Mouse (Mus musculus) limb, embryonic 11.5 days (tissue): Measurements from ENCODE around the gene Fam151b. TPM values are rescaled to one million over a fixed set of nuclear protein-coding genes. Genes with fewer than 3 reads are reported as not detected.

Source experiments
- ATAC-seq: fragments of 200-750 bp; cut with Nextera tagmentation; 2 replicates; pipeline ENCODE4 v1.8.0; 2017; ENCODE audit warnings: low read depth; ENCODE audit not compliant: insufficient number of reproducible peaks, low FRiP score, low TSS enrichment
- DNase-seq: peaks from one replicate; pipeline ENCODE4 v3.0.0-alpha.2; 2015; ENCODE audit warnings: low spot score
- H3K27ac ChIP-seq: fragments of 300-500 bp; sonication (generic); replicated peaks from 2 replicates; pipeline ENCODE4 v1.5.1; 2014; ENCODE audit warnings: low read depth, mild to moderate bottlenecking, low read length
- H3K27me3 ChIP-seq: fragments of 300-500 bp; sonication (generic); 2 replicates; pipeline ENCODE4 v1.6.1; 2014; ENCODE audit warnings: mild to moderate bottlenecking, low read length, mixed read lengths; ENCODE audit not compliant: control insufficient read depth, insufficient read depth
- H3K36me3 ChIP-seq: fragments of 300-500 bp; sonication (generic); 2 replicates; pipeline ENCODE4 v1.6.1; 2014; ENCODE audit warnings: mild to moderate bottlenecking, low read length, moderate library complexity, mixed read lengths; ENCODE audit not compliant: control insufficient read depth, insufficient read depth
- H3K4me1 ChIP-seq: fragments of 300-500 bp; sonication (generic); 2 replicates; pipeline ENCODE4 v1.6.1; 2014; ENCODE audit warnings: low read length, mixed read lengths; ENCODE audit not compliant: control insufficient read depth, insufficient read depth
- H3K4me2 ChIP-seq: fragments of 300-500 bp; sonication (generic); 2 replicates; pipeline ENCODE4 v1.6.1; 2014; ENCODE audit warnings: low read depth, mild to moderate bottlenecking, moderate library complexity; ENCODE audit not compliant: severe bottlenecking
- H3K4me3 ChIP-seq: fragments of 300-500 bp; sonication (generic); 2 replicates; pipeline ENCODE4 v1.5.1; 2014; ENCODE audit warnings: low read depth, low read length
- H3K9ac ChIP-seq: fragments of 300-500 bp; sonication (generic); 2 replicates; pipeline ENCODE4 v1.6.1; 2014; ENCODE audit warnings: mild to moderate bottlenecking, low read length
- H3K9me3 ChIP-seq: fragments of 300-500 bp; sonication (generic); 2 replicates; pipeline ENCODE4 v1.6.1; 2016; ENCODE audit warnings: low read length; ENCODE audit not compliant: control insufficient read depth
- whole genome bisulfite sequencing: fragments of 180-500 bp; shearing (Covaris S2); extraction: QIAGEN DNeasy Blood & Tissue Kit; methylation state at CpG from one replicate; pipeline ENCODE4 v1.1.7; 2014; 5-methylcytosine and 5-hydroxymethylcytosine counted together
- polyA plus RNA-seq: library from polyadenylated mRNA; unstranded; fragments of >200 nt; fragmentation: Nextera tagmentation; extraction: Ambion mirVana; gene quantifications from 2 replicates; pipeline ENCODE4 v1.2.1, GENCODE M21; 2014

Gene Fam151b
- polyA plus RNA-seq, 1 experiment from 2014 or later: 0.25 TPM

GRCm38 (mm10) chr13:92427351-92427855 is 56.4 kb downstream of the Fam151b start:
- ATAC-seq: no peak
- H3K36me3 ChIP-seq: no peaks in the 10 kb centered on the region
- peak overlapping the region; percentile 99; the same call in 1 of the 2 replicates for H3K4me2 ChIP-seq
- 0 out of 2 replicates have a peak, but pooled peaks cover 8% of the 10 kb centered on the region for H3K4me1 ChIP-seq
- H3K4me3 ChIP-seq: no peak overlapping the region
- DNase-seq: no peak
- no peak overlapping the region for H3K27ac ChIP-seq
- H3K9ac ChIP-seq: no peak overlapping the region
- H3K27me3 ChIP-seq: peaks cover 38% of the 10 kb centered on the region
- no peaks in the 10 kb centered on the region for H3K9me3 ChIP-seq
- WGBS: 46% methylated on average over 4 of the region's 4 CpGs

GRCm38 (mm10) chr13:92426294-92427051 is 57.3 kb downstream of the Fam151b start:
- under 1% methylated on average over 88 of the region's 92 CpGs for WGBS
- ATAC-seq (no peak; the same call in 1 of the 2 replicates), DNase-seq (peak; percentile 55)

DNA sequence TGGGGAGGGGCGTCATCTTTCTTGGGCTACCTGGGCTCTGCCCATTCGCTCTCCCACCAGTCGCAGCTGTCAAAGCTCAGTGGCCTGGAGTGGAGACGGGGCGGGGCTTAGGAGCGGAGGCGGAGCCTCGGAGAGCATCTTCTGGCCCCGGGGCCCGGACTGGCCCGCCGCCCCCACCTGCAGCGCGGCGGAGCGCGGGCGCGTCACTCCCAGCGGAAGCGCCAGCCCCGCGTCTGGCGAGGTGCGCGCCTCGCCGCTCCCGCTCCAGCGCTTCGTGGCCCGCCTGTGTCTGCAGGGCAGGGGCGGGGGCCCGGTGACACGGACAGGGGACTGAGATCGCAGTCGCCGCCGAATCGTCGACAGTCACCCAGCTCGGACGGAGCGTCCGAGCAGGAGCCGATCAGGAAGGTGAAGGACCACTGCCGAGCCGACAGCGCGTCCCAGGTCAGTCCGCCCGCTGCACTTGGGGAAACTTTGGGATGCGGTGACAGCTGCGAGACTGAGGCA is 58.0 kb downstream of the Fam151b start, which contains the start of gene Ankrd34b:
TSS of gene Ankrd34b (plus strand) at position 139 of the 507 bp plus-strand sequence.
- Histone ChIP-seq H3K9me3 (no peaks in the 10 kb centered on the region), H3K4me1 (0 out of 2 replicates have a peak, but pooled peaks cover 8% of the 10 kb centered on the region), H3K4me3 (peak within 1 kb of the TSS; percentile 47), H3K27ac (no peak within 1 kb of the TSS), H3K27me3 (peaks cover 38% of the 10 kb centered on the region), H3K9ac (peak within 1 kb of the TSS; percentile 47), H3K4me2 (peak within 1 kb of the TSS; percentile 99), H3K36me3 (no peaks in the 10 kb centered on the region)
- peak; percentile 63 for DNase-seq
- WGBS: under 1% methylated on average over 50 of the region's 54 CpGs
- ATAC-seq: peak; percentile 74

More at GRCm38 (mm10) chr13:92426294-92427051, 57.3 kb downstream of the Fam151b start:
- Histone ChIP-seq H3K4me1 (0 out of 2 replicates have a peak, but pooled peaks cover 8% of the 10 kb centered on the region), H3K9ac (peak overlapping the region; percentile 47), H3K4me3 (peak overlapping the region; percentile 47), H3K36me3 (no peaks in the 10 kb centered on the region), H3K27ac (no peak overlapping the region), H3K9me3 (no peaks in the 10 kb centered on the region), H3K4me2 (peak overlapping the region; percentile 99), H3K27me3 (peaks cover 38% of the 10 kb centered on the region)

GRCm38 (mm10) chr13:92423711-92424110 is 60.1 kb downstream of the Fam151b start:
- 51% methylated on average over 3 of the region's 3 CpGs for WGBS
- no peaks in the 10 kb centered on the region for H3K9me3 ChIP-seq
- H3K27ac ChIP-seq: no peak overlapping the region
- no peaks in the 10 kb centered on the region for H3K36me3 ChIP-seq
- H3K4me2 ChIP-seq: no peak overlapping the region
- ATAC-seq (no peak), DNase-seq (no peak)
- no peak overlapping the region for H3K9ac ChIP-seq
- H3K4me3 ChIP-seq: no peak overlapping the region
- H3K4me1 ChIP-seq: 0 out of 2 replicates have a peak, but pooled peaks cover 8% of the 10 kb centered on the region
- peaks cover 38% of the 10 kb centered on the region for H3K27me3 ChIP-seq

DNA sequence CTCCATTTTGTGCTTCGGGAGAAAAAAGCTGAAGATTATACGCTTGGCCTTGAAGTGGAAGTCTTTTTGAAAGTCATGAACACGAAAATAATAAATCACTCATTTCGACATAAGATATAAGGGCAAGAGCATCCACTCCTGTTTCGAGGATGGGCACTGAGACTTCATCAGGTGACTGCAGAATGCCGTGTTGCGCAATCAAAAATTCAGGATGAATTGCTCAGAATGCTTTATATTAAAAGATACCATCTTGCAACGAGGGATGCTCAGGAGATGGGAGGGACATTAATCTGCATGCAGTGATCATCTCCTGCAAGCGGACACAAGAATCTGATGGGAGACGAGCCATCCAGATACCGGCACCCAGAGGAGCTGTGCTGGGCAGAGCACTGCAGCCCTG is 64.2 kb downstream of the Fam151b start:
- 89% methylated on average over 11 of the region's 11 CpGs for WGBS
- peaks cover 2% of the 10 kb centered on the region for H3K27me3 ChIP-seq
- H3K4me2 ChIP-seq: no peak overlapping the region
- DNase-seq (no peak), ATAC-seq (no peak)
- no peak overlapping the region for H3K4me3 ChIP-seq
- no peaks in the 10 kb centered on the region for H3K9me3 ChIP-seq
- H3K27ac ChIP-seq: no peak overlapping the region
- H3K4me1 ChIP-seq: no peaks in the 10 kb centered on the region
- no peaks in the 10 kb centered on the region for H3K36me3 ChIP-seq
- no peak overlapping the region for H3K9ac ChIP-seq

GRCm38 (mm10) chr13:92410486-92410885 is 73.3 kb downstream of the Fam151b start:
- no peaks in the 10 kb centered on the region for H3K36me3 ChIP-seq
- no peaks in the 10 kb centered on the region for H3K4me1 ChIP-seq
- 83% methylated on average over 2 of the region's 2 CpGs for WGBS
- no peaks in the 10 kb centered on the region for H3K27me3 ChIP-seq
- H3K4me2 ChIP-seq: no peak overlapping the region
- no peak overlapping the region for H3K4me3 ChIP-seq
- no peak overlapping the region for H3K27ac ChIP-seq
- ATAC-seq (no peak), DNase-seq (no peak)
- no peaks in the 10 kb centered on the region for H3K9me3 ChIP-seq
- no peak overlapping the region for H3K9ac ChIP-seq

GRCm38 (mm10) chr13:92403496-92403895 is 80.3 kb downstream of the Fam151b start:
- ATAC-seq: no peak
- Histone ChIP-seq H3K4me1 (no peaks in the 10 kb centered on the region), H3K36me3 (no peaks in the 10 kb centered on the region), H3K9ac (no peak overlapping the region), H3K4me3 (no peak overlapping the region), H3K27me3 (no peaks in the 10 kb centered on the region), H3K9me3 (no peaks in the 10 kb centered on the region), H3K4me2 (no peak overlapping the region), H3K27ac (no peak overlapping the region)
- DNase-seq: no peak
- 70% methylated on average over 3 of the region's 3 CpGs for WGBS

GRCm38 (mm10) chr13:92402063-92402462 is 81.8 kb downstream of the Fam151b start:
- DNase-seq (no peak), ATAC-seq (no peak)
- H3K9ac ChIP-seq: no peak overlapping the region
- H3K9me3 ChIP-seq: no peaks in the 10 kb centered on the region
- no peak overlapping the region for H3K4me2 ChIP-seq
- no peak overlapping the region for H3K27ac ChIP-seq
- 75% methylated on average over 2 of the region's 2 CpGs for WGBS
- H3K4me1 ChIP-seq: no peaks in the 10 kb centered on the region
- no peaks in the 10 kb centered on the region for H3K27me3 ChIP-seq
- H3K36me3 ChIP-seq: no peaks in the 10 kb centered on the region
- H3K4me3 ChIP-seq: no peak overlapping the region
